Mouse (Mus musculus) cortical plate, adult 2 months (tissue): ENCODE data around the gene Twf2.

Experiments
- CTCF ChIP-seq: fragments of 200-500 bp; IDR thresholded peaks from 2 replicates; pipeline ENCODE4 v1.5.1; 2011; ENCODE audit warnings: mild to moderate bottlenecking, control low read depth, low read length; ENCODE audit not compliant: insufficient read depth; ENCODE audit errors: extremely low read depth
- POLR2A ChIP-seq: fragments of 200-500 bp; IDR thresholded peaks from 2 replicates; pipeline ENCODE4 v1.6.1; 2011; ENCODE audit warnings: mild to moderate bottlenecking, low read length, control low read depth; ENCODE audit not compliant: insufficient read depth; ENCODE audit errors: extremely low read depth

DNA sequence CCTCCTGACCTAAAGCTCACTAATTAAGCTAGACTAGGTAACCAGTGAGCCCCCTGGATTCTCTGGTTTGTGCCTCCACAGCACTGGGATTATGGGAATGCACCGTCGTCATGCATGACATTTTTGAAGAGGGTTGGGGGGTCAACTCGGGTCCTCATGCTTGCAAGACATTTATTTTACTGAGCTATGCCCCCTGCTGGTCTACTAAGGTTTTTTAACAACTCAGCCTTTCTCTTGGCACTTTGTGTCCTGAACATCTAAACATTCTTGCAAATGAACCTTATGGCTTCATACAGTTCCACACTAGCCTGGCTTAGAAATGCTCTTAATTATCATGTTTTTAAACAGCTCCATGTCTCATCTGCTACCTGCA, 27.8 kb downstream of the Twf2 start:
- TF ChIP-seq POLR2A (no peak), CTCF (peak; percentile 25; the same call in 1 of the 2 replicates)
